Mouse (Mus musculus) layer of hippocampus, adult 2 months (tissue): ENCODE data around the gene Ern2. TPM values are rescaled to one million over a fixed set of nuclear protein-coding genes. Genes with fewer than 3 reads are reported as not detected.

Experiments used
- DNase-seq, 2 experiments: peaks; one replicate each; pipeline ENCODE4 v3.0.0; 2022; ENCODE audit warnings: low spot score in 2 of 2
- H3K27ac ChIP-seq: fragments of 200-600 bp; 2 replicates; pipeline ENCODE4 v1.8.1; 2022
- H3K4me3 ChIP-seq: fragments of 200-600 bp; 2 replicates; pipeline ENCODE4 v1.8.1; 2022; ENCODE audit warnings: mild to moderate bottlenecking
- CTCF ChIP-seq: fragments of 200-600 bp; conservative IDR thresholded peaks from 2 replicates; pipeline ENCODE4 v1.8.1; 2022; ENCODE audit warnings: antibody characterized with exemption, mild to moderate bottlenecking, moderate library complexity
- total RNA-seq, 2 experiments: library from RNA; stranded (reverse); gene quantifications; 2 replicates each; pipeline ENCODE4 v1.2.3; 2021

Ern2 gene
- total RNA-seq, 2 experiments from 2014 or later = 0.39 to 0.41 TPM

GRCm38 (mm10) chr7:122193919-122194318 lies 7.9 kb upstream of the Ern2 start:
- Histone ChIP-seq H3K27ac (no peak overlapping the region), H3K4me3 (no peak overlapping the region)
- peak; percentile 41 for TF ChIP-seq CTCF
- DNase-seq = no peak

GRCm38 (mm10) chr7:122191097-122191496 lies 5.1 kb upstream of the Ern2 start:
- no peak for DNase-seq

GRCm38 (mm10) chr7:122189484-122189883 lies 3.5 kb upstream of the Ern2 start:
- H3K4me3 ChIP-seq = no peak overlapping the region
- peak in 1 of 2 experiments; percentile 53 for DNase-seq
- H3K27ac ChIP-seq = no peak overlapping the region
- peak; percentile 78 for TF ChIP-seq CTCF

More at GRCm38 (mm10) chr7:122191097-122191496, 5.1 kb upstream of the Ern2 start:
- H3K27ac ChIP-seq = no peak overlapping the region
- no peak for TF ChIP-seq CTCF
- H3K4me3 ChIP-seq = no peak overlapping the region

GRCm38 (mm10) chr7:122184569-122184968 lies 1.4 kb downstream of the Ern2 start:
- TF ChIP-seq CTCF = no peak
- H3K4me3 ChIP-seq = no peak overlapping the region
- no peak for DNase-seq
- no peak overlapping the region for H3K27ac ChIP-seq

- DNase-seq = no peak
- no peak for TF ChIP-seq CTCF
- Histone ChIP-seq H3K27ac (no peak overlapping the region), H3K4me3 (no peak overlapping the region)
These were observed 5.3 kb downstream of the Ern2 start for GRCm38 (mm10) chr7:122180720-122181119.

- Histone ChIP-seq H3K27ac (no peak overlapping the region), H3K4me3 (no peak overlapping the region)
- TF ChIP-seq CTCF = no peak
- no peak for DNase-seq
These were observed 14.4 kb downstream of the Ern2 start for GRCm38 (mm10) chr7:122171613-122172012.

GRCm38 (mm10) chr7:122170705-122171104 lies 15.3 kb downstream of the Ern2 start:
- TF ChIP-seq CTCF = no peak
- DNase-seq = no peak
- Histone ChIP-seq H3K27ac (no peak overlapping the region), H3K4me3 (no peak overlapping the region)

GRCm38 (mm10) chr7:122167203-122167602 lies 18.8 kb downstream of the Ern2 start:
- Histone ChIP-seq H3K4me3 (no peak overlapping the region), H3K27ac (no peak overlapping the region)
- TF ChIP-seq CTCF = no peak
- DNase-seq = no peak

- DNase-seq = no peak
- Histone ChIP-seq H3K4me3 (no peak overlapping the region), H3K27ac (no peak overlapping the region)
- TF ChIP-seq CTCF = no peak
These were observed 22.2 kb downstream of the Ern2 start for GRCm38 (mm10) chr7:122163766-122164165.

GRCm38 (mm10) chr7:122160037-122160436 lies 26.0 kb downstream of the Ern2 start:
- no peak overlapping the region for H3K27ac ChIP-seq
- H3K4me3 ChIP-seq = no peak overlapping the region; the same call in 1 of the 2 replicates
- no peak for DNase-seq
- no peak for TF ChIP-seq CTCF

- TF ChIP-seq CTCF = 0 out of 2 replicates have a peak, but pooled peaks have one; percentile 23
- peak within 1 kb of the TSS; percentile 65 for H3K4me3 ChIP-seq
- H3K27ac ChIP-seq = peak within 1 kb of the TSS; percentile 77
- peak; percentile 73 to 74 for DNase-seq
These were observed 26.8 kb downstream of the Ern2 start, which contains the start of gene Plk1 for GRCm38 (mm10) chr7:122158915-122159902. TSS of gene Plk1 (plus strand) at chr7:122159439.

GRCm38 (mm10) chr7:122158488-122158887 lies 27.5 kb downstream of the Ern2 start:
- H3K27ac ChIP-seq = peak overlapping the region; percentile 77; the same call in 1 of the 2 replicates
- DNase-seq = no peak
- no peak for TF ChIP-seq CTCF

GRCm38 (mm10) chr7:122152473-122152872 lies 33.5 kb downstream of the Ern2 start:
- no peak for TF ChIP-seq CTCF
- Histone ChIP-seq H3K4me3 (no peak overlapping the region), H3K27ac (no peak overlapping the region)
- no peak for DNase-seq

More at GRCm38 (mm10) chr7:122158488-122158887, 27.5 kb downstream of the Ern2 start:
- peak overlapping the region; percentile 65 for H3K4me3 ChIP-seq
